Mouse (Mus musculus): ENCODE data around the gene Nup85. TPM values are rescaled to one million over a fixed set of nuclear protein-coding genes. Genes with fewer than 3 reads are reported as not detected.
"Not testable (repeated sequence)": the region's sequence is repeated elsewhere in the genome, so short reads cannot be mapped to it uniquely, and the experiment has no call there.

The Nup85 gene
- 71.0 and 72.9 TPM in 2 replicates for polyA plus RNA-seq (2012; rRNA removed)

DNA sequence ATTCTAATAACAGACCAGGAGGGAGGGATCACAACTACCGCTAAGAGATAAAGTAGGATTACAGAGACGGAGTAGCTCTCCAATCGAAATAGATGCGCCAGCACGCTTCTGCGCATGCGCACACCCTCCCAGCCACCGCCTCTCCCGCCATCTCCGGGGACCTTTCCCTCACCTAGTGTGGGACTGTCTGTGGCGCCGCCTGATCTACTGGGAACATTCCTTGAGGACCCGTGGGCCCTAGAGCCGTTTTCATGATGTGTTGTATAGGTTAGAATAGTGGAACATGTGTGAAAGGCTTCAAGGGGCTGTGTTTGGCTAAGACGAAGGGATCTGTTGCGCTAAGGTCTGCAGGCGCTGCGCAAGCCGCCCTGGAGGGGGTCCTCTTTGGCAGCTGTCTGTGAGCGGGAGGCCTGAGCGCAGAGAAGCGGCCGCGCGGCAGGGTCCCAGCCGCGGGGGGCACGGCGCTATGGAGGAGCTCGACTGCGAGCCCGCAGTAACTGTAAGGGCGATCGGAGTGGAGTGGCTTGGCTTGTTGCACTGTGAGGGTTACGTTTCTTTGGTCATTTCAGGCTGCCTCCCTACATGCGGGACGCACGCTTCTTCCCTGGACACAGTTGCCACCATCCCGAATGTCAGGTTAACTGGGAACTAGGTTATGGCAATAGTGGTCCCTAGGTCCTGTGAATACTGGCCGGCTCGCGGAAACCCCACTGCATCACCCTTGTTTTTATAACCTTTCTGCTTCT is at the start of gene Nup85:
Gene Nup85, plus strand, starts transcription at position 371 of the 746 bp plus-strand sequence.
- peak; percentile 92 to 98 for DNase-seq (ENCODE audit: extremely low spot score in 1 of 2, low spot score in 1 of 2)

- no peak for DNase-seq (ENCODE audit: extremely low spot score in 1 of 2, low spot score in 1 of 2)
Observed at GRCm38 (mm10) chr11:115515021-115515420, 49.2 kb upstream of the Nup85 start.

DNA sequence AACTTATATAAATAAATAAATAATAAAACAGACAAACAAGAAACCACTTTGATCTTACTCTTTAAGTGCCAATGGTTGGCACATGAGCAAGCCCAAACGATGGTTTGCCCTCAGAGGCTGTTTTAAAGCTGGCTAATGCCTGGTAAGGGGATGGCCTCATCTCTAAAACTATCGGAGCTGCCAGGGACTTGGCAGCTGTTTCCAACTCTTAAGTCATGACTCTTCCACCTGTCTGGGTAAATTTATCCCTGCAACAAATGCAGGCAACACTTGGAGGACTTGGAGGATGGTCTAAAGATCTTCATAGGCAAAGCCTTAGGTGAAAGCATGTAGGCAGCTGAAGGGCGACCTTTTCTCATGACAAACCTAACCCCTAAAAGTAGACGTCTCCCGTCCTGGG is 47.3 kb upstream of the Nup85 start:
- DNase-seq (ENCODE audit: extremely low spot score in 1 of 2, low spot score in 1 of 2), result no peak

DNA sequence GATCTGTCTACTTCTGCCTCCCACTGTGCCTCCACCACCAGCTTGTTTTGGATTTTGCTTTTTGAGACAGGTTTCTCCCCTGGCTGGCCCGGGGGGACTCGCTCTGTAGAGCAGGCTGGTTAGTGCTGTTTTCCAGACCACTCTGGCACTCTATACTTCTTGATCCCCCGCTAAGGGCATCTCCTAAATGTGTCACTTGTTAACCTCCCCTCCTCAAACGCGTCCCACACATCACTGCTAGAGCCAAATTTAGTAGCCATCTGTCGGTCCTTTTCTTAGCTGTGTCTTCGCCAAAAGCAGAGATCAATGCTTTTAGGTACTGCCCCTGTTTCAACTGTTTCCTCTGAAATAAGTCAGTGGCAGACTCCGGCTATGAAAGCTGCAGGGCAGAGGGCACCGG is 45.5 kb upstream of the Nup85 start:
- peak; percentile 51 to 63 for DNase-seq (ENCODE audit: extremely low spot score in 1 of 2, low spot score in 1 of 2)

- no peak for DNase-seq (ENCODE audit: extremely low spot score in 1 of 2, low spot score in 1 of 2)
Observed at GRCm38 (mm10) chr11:115519581-115519980, 44.7 kb upstream of the Nup85 start.

GRCm38 (mm10) chr11:115520218-115520617 is 44.0 kb upstream of the Nup85 start:
- no peak for DNase-seq (ENCODE audit: extremely low spot score in 1 of 2, low spot score in 1 of 2)

GRCm38 (mm10) chr11:115521080-115521479 is 43.2 kb upstream of the Nup85 start:
- DNase-seq (ENCODE audit: extremely low spot score in 1 of 2, low spot score in 1 of 2), result no peak

DNA sequence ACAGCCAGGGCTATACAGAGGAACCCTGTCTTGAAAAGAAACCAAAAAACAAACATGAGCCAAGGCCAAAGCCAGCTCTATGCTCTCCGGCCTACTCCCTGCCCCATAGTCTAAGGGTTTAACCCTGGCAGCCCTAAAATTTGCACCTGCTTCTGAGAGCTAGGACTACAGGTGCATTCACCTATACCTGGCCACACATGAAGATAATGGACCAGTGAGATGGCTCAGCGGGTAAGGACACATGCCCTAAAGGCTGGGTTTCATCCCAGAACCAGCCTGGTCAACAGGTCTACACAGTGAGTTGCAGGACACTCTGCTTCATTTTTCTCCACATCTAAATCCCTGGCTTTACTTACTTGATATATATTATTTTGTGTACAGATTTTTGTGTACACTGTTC is 42.0 kb upstream of the Nup85 start:
- DNase-seq (ENCODE audit: extremely low spot score in 1 of 2, low spot score in 1 of 2), result no peak

DNA sequence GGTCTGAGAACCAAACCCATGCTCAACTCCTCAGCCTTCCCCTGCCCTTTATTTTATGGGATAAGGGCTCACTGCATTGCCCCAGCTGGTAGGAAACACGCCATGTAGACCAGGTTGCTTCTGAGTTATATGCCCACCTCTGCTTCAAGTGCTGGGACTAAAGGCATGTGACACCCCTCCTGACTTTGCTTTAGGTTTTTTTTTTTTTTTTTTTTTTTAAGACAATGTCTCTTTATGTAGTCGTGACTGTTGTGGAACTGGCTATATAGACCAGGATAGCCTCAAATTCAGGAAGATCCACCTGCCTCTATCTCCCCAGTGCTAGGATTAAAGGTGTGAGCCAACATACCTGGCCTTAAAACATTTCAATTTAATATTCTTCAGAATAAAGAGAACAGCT is 41.5 kb upstream of the Nup85 start:
- no peak for DNase-seq (ENCODE audit: extremely low spot score in 1 of 2, low spot score in 1 of 2)

DNA sequence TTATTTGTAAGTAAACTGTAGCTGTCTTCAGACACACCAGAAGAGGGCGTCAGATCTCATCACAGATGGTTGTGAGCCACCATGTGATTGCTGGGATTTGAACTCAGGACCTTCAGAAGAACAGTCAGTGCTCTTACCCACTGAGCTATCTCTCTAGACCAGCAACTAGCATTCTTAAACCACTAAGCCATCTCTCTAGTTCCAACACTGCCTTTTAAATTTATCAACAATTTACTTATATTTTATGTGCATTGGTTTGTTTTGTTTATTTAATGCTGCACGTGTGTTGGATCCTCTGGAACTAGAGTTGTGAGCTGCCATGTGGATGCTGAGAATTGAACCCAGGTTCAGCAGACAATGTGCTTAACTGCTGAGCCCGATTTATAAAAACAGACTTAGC is 37.8 kb upstream of the Nup85 start:
- DNase-seq (ENCODE audit: extremely low spot score in 1 of 2, low spot score in 1 of 2), result not testable (repeated sequence)

GRCm38 (mm10) chr11:115534759-115535371 is 29.4 kb upstream of the Nup85 start:
- no peak for DNase-seq (ENCODE audit: extremely low spot score in 1 of 2, low spot score in 1 of 2)

DNA sequence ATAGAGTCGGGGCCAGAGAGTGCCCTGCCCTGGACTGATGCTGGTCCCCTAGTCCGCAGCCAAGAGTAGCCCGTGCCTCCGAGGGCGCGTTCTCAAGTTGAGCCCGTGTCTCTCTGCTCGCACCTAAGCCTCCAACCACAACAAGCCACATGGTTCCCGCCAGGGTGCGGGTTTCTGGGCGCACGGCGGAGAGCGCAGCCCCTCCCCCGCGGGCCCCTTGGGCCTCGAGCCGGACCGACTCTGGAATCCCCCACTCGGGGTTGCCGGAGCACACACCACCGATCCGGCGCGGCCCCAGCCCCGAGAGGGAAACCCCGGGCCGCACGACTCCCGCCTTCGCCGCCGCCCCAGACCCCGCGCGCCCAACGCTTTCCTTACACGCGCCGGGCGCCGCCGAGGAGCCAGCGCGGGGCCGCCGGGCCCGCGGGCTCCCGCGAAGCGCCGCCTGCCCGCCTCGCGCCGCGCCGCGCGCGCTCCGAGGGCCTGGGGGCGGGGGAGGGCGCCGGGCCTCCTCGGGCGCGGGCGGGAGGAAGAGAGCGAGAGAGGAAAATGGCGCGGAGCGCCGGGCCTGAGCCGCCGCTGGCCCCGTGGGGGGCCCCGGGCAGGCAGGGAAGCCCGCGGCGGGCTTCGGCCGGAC is 28.7 kb upstream of the Nup85 start:
- DNase-seq (ENCODE audit: extremely low spot score in 1 of 2, low spot score in 1 of 2), result peak in 1 of 2 experiments; percentile 31

- peak; percentile 93 to 98 for DNase-seq (ENCODE audit: extremely low spot score in 1 of 2, low spot score in 1 of 2)
Observed at GRCm38 (mm10) chr11:115536038-115536681, 28.1 kb upstream of the Nup85 start, which contains the start of gene Sumo2. Sumo2 (minus strand) TSS chr11:115536276.

DNA sequence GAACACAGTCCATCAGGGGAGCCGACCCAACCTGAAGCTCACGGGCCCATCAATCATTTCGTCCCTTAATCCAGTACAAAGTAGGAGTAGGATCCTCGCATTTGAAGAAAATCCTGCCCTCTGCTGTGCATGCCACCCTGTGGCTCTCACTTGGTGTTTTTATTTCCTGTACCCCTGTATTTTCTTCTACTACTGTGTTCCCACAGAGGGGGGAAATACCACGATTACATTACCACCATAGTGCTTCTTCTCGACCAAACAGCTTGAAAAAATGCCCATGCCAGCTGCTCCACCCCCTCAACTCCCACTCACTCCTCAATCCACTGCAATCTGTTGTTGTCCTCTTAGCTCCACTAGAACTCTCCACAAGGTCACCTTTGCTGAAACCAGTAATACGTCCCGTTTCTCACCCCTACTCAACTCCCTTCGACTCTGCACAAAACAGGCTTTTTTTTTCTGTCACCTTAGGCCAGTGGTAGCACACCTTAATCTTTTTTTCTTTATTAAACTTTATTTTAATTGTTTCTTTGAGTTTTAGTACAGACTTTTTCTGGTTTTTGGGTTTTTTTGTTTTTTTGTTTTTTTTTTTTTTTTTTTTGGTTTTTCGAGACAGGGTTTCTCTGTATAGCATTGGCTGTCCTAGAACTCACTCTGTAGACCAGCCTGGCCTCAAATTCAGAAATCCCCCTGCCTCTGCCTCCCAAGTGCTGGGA is 27.2 kb upstream of the Nup85 start:
- DNase-seq (ENCODE audit: extremely low spot score in 1 of 2, low spot score in 1 of 2), result peak in 1 of 2 experiments; percentile 64

DNA sequence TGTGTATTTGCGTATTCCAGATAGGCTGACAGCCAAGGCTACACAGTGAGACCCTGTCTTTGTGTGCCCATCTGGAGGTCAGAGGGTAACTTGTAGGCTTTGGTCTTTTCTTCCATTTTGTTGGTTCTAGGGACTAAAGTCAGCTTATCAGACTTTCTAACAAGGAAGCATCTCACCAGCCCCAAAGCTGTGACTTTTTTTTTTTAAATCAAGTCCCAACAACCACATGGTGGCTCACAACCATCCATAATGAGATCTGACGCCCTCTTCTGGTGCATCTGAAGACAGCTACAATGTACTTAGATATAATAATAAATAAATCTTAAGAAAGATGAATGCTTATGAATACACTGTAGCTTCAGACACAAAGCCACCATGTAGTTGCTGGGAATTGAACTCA is 26.2 kb upstream of the Nup85 start:
- DNase-seq (ENCODE audit: extremely low spot score in 1 of 2, low spot score in 1 of 2), result no peak

DNA sequence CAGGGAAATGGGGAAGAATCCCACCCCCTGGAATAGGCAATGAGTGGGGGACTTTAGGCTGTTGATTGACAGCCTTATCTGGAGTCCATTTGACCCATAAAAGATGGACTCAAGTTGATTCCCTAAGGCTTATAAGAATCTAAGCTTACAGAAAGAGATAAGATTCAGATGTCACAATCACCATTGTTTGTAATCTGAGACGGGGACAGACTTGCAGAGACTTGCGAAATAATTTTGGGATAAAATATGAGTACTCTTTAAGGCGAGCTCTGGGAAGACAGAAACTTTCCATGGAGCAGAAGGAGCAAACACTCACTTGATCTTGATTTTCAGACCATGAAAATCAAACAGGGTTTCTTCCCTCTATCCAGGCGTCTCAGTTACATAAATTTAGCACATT is 20.7 kb upstream of the Nup85 start:
- DNase-seq (ENCODE audit: extremely low spot score in 1 of 2, low spot score in 1 of 2), result no peak

- DNase-seq (ENCODE audit: extremely low spot score in 1 of 2, low spot score in 1 of 2), result peak in 1 of 2 experiments; percentile 23
Observed at GRCm38 (mm10) chr11:115552783-115553182, 11.5 kb upstream of the Nup85 start.

DNA sequence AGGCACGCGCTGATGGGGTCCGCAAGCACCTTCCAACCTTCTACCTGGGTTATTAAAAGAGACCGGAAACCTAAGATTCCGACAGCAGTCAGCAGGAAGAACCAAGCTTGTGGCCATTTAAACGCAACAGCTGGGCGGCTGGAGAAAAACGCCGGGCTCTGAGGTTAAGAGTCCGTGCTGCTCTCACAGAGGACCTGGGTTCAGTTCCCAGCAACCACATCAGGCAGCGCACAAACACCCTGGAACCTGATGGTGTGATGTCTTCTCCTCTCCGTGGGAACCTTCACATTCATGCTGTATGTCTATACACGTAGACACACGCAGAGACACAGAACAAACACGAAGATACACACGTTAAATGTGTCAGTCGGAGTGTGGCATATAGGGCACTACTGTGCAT is 8.5 kb upstream of the Nup85 start:
- no peak for DNase-seq (ENCODE audit: extremely low spot score in 1 of 2, low spot score in 1 of 2)

DNA sequence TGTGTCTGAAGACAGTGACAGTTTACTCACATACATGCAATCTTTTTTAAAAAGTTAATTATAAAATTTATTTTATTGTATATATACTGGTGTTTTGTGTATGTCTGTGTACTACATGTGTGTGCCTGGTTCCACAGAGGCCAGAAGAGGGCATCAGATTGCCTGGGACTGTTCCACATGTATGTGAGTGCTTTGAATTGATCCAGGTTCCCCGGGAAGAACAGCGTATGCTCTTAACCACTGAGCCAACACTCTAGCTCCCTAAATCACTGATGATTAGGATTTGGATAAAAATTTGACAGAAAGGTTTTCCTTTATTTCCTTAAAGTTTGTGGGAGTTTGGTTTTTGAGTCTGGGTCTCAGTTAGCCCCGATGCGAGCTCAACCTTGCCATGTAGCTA is 828 bp upstream of the Nup85 start:
- no peak for DNase-seq (ENCODE audit: extremely low spot score in 1 of 2, low spot score in 1 of 2)

GRCm38 (mm10) chr11:115564961-115565360 is 727 bp downstream of the Nup85 start:
- no peak for DNase-seq (ENCODE audit: extremely low spot score in 1 of 2, low spot score in 1 of 2)

DNA sequence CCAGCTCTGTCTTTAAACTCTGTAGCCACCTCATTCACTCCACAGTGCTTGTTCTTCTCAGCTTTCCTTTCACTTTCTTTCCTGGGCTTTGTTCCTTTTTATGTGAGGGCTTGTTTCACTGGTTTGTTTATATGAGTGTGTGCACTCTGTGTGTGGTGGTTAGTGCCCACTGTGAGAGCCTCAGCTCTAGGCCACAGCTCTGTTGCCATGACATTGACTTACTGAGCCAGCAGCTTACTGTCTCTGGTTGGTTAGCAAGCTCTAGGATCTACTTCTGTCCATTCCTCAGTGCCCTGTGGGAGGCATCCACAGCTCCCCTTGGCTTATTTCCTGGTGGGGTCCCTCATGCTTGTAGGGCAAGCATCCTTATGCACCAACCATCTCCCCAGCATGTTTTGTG is 14.8 kb downstream of the Nup85 start:
- DNase-seq (ENCODE audit: extremely low spot score in 1 of 2, low spot score in 1 of 2), result no peak
